Mouse (Mus musculus): ENCODE results near the gene Mfsd12.

The Mfsd12 gene

GRCm38 (mm10) chr10:81403511-81403910 lies 46.2 kb downstream of the Mfsd12 start:
- DNase-seq, result no peak

GRCm38 (mm10) chr10:81404082-81404481 lies 46.8 kb downstream of the Mfsd12 start:
- DNase-seq, result no peak

- DNase-seq, result no peak
Measured at GRCm38 (mm10) chr10:81404720-81405119, 47.4 kb downstream of the Mfsd12 start.

DNA sequence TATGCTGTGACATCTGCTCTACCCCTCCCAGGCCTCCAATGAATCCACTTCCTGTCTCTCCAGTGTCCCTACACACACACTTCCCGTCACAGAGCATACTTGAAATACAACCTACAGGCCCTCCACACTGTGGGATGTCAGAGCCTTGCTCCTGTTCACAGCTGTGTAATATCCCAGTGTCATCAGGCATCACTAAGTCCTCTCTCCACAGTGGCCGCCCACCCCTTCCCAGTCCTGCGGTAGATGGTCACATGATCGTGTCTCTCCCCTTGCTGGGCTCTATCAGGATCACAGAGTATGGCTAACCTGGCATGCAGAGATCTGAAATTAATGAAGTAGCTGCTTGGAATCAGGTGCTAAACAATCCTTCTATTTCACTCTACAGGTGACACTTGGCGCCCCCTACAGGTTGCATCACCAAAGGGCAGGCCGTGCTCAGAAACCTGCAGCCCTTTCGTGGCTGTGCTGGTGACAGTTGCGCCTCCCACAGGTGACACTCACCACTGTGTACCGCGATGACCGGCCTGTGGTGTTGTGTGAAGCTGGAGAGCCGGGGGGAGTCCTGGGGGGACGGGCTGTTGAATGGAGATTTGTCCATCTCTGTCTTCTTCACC lies 48.4 kb downstream of the Mfsd12 start:
- peak; percentile 79 for DNase-seq

DNA sequence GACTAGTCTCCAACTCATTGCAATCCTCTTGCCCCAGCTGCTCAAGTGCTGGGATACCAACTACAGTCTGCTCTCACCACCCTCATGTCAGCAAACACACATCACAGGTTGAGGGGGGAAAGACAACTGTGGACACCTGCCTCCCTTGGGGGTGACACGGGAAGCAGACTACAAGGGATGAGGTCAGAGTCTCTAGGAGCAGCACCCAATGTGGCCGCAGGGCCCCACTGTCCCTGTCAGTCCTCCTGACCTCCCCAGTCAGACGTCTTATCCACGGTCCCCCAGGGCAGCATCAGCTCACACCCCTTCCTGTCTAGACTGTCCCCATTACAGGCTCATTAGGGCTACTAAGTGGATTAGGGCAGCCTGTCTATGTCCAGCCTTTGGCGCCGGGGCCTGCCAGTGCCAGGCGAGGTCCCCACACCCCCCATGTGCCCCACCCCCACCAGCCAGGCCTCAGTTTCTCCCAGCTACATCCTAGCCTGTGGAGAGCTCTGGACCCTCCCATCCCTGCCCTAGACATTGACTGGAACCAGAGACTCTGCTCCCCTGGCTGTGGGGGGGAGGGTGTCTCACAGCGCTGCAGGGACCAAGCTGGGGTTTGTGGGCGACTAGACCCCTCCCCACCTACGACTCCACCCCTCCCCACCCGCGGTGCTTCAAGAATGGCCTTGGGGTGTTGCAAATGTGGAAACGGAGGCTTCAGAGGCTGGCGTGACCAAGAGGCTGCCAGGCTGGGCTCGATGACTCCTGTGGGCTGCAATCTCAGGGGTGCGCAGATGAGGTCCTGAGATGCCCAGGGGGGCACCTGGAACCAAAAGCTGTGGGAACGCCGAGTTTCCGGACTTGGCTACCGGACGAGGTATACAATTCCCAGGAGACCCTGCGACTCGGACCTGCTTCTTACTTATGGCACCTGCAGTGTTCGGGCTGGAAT lies 49.5 kb downstream of the Mfsd12 start:
- DNase-seq, result no peak

DNA sequence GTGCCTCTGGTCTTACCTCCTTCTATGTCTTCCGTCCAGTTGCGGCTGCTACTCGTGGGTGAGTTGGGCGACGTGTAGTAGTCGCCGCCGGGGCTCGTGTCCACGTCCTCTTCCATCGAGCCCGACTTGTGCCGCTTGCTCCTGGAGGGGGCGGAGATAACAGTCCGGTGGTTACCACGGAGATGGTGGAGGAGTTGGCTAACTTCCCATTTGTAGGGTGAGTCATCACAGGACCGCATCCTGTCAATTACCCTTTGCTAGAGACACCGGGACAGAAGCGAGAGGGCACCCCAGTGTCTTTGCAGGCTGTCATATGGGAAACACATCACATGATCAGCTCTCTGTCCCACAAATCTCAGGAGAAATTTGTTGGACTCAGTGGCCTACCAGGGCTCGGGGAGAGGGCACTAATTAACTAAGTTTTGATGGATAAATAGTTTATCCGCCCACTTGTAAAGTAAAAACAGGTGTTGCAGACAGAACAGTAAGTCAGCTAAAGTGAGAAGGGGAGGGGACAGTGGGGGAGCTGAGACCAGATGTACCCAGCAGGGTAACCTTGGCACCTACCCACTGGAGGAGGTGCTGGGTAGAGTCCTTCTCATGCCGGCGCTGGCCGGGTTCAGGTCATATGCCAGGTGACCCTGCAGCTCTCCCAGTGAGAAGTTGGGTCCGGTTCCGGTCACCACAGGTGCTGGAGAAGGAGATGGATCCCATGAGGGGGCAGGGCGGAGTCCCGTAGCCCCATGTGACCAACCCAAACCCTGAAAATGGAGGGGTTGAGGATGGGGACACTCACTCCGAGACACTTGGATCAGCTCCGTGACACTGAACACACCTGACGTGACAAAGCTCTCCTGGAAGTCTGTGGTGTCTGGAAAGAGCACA lies 50.5 kb downstream of the Mfsd12 start:
- DNase-seq, result peak; percentile 48

- no peak for DNase-seq
Measured at GRCm38 (mm10) chr10:81408424-81408729, 51.1 kb downstream of the Mfsd12 start.

GRCm38 (mm10) chr10:81408871-81409291 lies 51.6 kb downstream of the Mfsd12 start:
- peak; percentile 79 for DNase-seq

- DNase-seq, result no peak
Measured at GRCm38 (mm10) chr10:81409330-81409729, 52.0 kb downstream of the Mfsd12 start.

GRCm38 (mm10) chr10:81410350-81410749 lies 53.1 kb downstream of the Mfsd12 start:
- no peak for DNase-seq

GRCm38 (mm10) chr10:81410981-81411380 lies 53.7 kb downstream of the Mfsd12 start:
- no peak for DNase-seq

DNA sequence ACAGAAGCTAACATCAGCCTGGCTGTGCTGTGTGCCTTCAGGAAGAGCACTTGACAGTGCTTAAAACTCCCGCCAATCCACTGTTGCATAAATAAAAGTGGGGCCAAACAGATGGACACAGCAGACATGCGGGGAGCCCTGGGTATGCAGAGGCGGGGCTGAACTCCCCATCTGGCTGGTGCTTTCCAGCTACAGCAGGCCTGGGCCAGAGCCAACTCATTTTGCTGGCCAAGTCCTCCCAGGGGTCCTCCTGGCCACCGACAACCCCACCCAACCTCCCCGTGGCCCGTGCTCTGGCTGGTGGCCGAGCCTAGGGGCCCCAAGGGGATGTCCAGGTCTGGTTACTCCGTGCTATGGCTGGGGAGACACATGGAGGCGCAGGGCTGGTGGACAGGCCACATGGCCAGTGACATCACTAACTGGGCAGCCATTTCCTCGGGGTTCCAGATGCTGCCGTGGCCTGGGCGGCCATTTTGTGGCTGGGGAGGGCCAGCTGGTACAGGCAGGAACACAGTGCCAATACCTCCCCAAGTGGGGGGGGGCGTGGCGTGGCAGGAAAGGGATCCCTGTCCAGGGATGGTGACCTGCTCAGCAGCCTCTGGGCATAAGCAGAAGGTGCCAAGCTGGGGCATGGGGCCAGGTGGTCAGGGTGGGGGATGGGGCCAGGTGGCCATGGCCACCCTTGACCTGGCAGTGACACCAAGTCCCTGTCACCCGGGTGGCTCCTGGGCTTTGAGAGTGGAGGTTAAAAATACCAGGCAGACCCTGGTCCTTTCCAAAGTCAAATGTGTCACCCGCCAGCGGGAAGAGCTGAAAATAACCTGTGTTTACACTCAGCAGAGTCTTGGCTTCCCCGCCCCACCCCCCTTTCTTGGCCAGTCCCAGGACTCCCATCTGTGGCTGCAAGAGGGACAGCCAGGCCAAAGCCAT lies 54.4 kb downstream of the Mfsd12 start:
- no peak for DNase-seq

GRCm38 (mm10) chr10:81412586-81413309 lies 55.5 kb downstream of the Mfsd12 start:
- DNase-seq, result no peak

- no peak for DNase-seq
Measured at GRCm38 (mm10) chr10:81413310-81414261, 56.3 kb downstream of the Mfsd12 start.

DNA sequence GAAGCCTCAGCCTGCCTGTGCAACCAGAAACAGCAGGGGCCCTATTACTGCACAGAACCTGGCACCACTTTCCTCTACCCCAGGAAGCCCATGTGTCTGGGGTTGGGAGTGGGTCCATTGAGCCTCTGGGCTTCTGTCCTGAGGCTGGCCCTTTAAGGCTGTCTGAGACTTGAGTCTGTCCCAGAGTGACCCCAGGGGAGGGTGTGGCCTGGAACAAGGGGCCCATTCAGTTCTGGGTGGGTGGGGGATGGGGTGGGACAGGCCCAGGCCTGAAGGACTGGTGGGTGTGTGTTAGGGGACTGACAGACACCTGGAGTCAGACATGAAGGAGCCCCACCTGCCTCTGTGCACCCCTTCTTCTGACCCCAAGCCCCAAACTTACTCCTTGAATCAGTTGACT lies 57.4 kb downstream of the Mfsd12 start:
- DNase-seq, result no peak

- no peak for DNase-seq
Measured at GRCm38 (mm10) chr10:81415146-81415545, 57.9 kb downstream of the Mfsd12 start.

Measured in thymus, postnatal 14 days (tissue).